Mouse (Mus musculus): ENCODE measurements around the gene Gm21987.
"Not testable (repeated sequence)": the region's sequence is repeated elsewhere in the genome, so short reads cannot be mapped to it uniquely, and the experiment has no call there.

Gene Gm21987

DNA sequence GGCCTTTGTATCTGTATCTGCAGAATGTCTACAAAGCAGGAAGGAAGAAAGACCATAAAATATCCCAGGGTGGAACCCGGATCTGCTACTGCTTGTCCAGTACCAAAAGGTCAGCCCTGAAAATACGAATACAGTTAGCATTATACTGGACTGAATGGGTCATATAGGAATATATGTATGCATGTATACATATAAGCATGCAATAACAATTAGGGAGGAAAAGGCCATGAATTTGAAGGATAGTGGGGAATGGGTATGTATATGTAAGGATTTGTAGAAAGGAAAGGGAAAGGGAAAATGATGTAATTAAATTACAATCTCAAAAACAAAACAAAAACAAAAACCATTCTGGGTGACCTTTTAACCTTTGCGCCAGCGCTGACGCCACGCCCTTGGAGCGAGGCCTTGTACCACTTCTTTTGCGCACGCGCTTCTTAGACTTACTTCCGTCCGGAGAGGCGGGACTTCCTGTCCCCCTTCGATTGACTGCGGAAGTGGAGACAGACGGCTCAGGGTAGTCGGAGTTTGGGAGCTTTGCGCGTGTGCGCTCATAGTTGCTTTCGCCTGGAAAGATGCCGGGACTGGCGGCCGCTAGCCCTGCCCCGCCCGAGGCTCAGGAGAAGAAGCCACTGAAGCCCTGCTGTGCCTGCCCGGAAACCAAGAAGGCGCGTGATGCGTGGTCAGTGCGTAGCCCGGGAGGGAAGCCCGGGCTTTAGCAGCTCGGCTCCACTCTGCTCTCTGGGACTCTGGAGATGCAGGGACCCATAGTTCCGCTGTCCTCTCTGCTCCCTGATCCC lies at the start of gene Gm21987, which contains the start of gene Cox17:
Gene Gm21987, plus strand, starts transcription at position 512 of the 797 bp plus-strand sequence.
Gene Cox17, plus strand, starts transcription at position 463 of the 797 bp plus-strand sequence.
- DNase-seq (ENCODE audit: low spot score in 2 of 2), result peak; percentile 92 to 95

- no peak for DNase-seq (ENCODE audit: low spot score in 2 of 2)
These were observed 48.4 kb upstream of the Gm21987 start for GRCm38 (mm10) chr16:38298410-38298809.

DNA sequence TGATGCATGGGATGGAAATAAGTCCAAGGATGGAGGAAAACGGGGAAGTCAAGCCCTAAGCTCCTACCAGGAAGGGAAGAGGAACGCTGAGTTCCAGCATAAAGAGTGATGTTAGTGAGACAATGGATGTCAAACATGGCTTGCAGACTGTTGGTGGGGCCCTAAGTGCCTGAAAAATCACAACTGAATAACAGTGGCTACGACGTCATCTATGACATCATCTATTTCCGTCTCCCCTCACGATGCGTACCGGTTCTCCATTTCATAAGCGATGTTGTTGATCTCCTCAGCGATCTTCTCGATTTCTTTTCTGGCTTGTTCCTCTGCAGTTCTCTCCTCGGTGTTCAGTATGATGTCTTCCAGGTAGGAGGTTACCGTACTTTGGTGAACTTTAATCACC lies 44.5 kb upstream of the Gm21987 start:
- DNase-seq (ENCODE audit: low spot score in 2 of 2), result no peak

GRCm38 (mm10) chr16:38304460-38305194 lies 42.2 kb upstream of the Gm21987 start:
- no peak for DNase-seq (ENCODE audit: low spot score in 2 of 2)

DNA sequence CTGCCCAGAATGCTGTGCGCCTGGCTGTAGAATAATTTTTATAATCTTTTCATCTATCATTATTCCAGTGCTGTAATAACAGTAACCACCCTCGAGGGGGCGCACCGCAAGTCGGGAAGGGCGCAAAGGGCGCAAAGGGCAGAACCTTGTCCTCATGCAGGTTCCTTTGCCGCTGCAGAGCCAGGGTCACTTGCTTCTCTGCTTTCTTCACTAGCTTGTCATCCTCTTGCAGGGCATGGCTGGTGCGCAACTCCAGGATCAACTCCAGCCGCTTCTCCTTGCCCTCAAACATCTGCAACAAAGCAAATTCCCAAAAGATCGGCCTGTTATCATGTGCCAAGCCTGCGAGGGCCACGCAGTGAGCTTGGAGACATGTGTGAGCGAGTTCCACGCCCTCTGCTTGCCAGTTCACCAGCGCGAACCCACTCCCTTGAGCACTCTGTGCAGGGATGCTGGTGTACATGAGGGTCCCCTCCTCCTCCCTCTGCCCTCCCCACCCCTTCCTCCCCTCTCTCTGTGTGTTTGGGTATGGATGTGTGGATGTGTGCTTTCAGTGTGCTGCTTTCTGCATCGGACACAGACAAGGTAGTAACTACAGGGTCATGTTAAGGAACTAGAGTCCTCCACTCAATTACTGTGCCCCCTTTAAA lies 40.1 kb upstream of the Gm21987 start:
- DNase-seq (ENCODE audit: low spot score in 2 of 2), result no peak

- DNase-seq (ENCODE audit: low spot score in 2 of 2), result no peak
These were observed 39.6 kb upstream of the Gm21987 start for GRCm38 (mm10) chr16:38307221-38307605.

DNA sequence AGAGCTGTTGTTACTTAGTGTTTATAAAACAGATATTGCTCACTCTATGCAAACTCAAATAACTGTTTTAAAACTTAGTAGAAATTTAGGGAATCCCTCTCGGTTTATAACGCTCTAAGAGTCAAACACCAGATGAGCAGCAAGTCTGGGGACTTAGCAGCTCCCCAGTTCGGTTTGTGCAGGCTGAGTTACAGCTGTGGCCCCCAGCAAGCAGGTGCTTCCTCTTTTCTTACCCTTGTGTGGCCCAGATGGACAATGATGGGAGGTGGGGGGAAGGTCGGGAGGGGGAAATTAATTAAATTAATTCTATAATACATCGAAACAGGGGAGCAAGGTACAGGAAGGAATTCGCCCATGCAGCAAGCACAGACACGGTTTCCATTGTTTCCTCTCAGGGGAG lies 39.2 kb upstream of the Gm21987 start:
- no peak for DNase-seq (ENCODE audit: low spot score in 2 of 2)

DNA sequence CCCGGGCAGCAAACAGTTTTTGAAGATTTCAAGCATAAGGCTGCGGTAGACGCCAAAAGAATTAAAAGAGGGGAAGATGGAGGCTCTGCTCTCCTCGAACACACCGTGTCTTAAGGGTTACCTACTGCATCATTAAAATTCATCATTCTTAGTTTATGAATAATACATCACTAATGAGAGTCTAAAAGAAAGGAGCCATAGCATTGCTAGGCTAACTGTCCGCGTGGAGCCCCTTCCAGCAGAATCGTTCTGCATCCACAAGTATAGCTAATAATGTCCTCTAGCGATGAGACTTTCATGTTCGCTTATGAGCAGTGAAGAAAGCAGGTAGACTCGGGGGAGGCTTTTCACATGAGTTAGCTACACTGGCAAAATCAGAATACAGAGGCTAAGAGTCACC lies 38.6 kb upstream of the Gm21987 start:
- DNase-seq (ENCODE audit: low spot score in 2 of 2), result no peak

DNA sequence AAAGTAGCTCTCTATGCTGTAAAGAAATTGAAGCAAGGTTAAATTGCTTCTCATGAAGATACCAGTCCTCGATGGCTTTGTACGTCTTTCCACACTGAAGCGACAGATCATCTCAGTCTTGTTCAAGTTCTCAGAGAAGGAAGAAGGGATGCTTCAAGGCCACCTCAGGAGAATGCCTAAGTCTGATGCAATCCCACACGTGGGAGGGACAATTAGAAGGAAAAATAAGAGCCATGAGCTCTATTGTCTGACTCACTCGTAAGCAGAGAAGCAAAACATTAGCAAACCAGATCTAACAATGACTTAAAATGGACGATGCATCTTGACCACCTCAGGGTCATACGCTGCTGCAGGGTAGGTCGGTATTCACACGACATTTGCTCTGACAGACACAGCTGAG lies 28.3 kb upstream of the Gm21987 start:
- no peak for DNase-seq (ENCODE audit: low spot score in 2 of 2)

DNA sequence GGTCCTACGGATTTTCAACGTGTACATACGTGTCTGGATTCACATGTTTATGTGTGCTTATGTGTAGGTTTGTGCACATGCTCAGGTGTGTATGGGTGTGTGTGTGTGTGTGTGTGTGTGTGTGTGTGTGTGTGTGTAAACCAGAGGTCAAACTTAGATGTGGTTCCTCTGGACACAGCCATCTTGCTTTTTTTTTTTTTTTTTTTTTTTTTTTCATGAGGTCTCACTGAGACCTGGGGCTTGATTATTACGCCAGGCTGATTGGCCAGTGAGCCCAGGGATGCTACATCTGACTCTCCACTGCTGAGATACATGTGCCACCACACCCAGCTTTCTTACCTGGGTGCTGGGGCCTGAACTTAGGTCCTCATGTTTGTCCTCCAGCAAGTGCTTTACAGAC lies 27.8 kb upstream of the Gm21987 start:
- DNase-seq (ENCODE audit: low spot score in 2 of 2), result no peak

GRCm38 (mm10) chr16:38321452-38321935 lies 25.3 kb upstream of the Gm21987 start:
- peak; percentile 22 to 67 for DNase-seq (ENCODE audit: low spot score in 2 of 2)

GRCm38 (mm10) chr16:38324311-38324710 lies 22.5 kb upstream of the Gm21987 start:
- no peak for DNase-seq (ENCODE audit: low spot score in 2 of 2)

DNA sequence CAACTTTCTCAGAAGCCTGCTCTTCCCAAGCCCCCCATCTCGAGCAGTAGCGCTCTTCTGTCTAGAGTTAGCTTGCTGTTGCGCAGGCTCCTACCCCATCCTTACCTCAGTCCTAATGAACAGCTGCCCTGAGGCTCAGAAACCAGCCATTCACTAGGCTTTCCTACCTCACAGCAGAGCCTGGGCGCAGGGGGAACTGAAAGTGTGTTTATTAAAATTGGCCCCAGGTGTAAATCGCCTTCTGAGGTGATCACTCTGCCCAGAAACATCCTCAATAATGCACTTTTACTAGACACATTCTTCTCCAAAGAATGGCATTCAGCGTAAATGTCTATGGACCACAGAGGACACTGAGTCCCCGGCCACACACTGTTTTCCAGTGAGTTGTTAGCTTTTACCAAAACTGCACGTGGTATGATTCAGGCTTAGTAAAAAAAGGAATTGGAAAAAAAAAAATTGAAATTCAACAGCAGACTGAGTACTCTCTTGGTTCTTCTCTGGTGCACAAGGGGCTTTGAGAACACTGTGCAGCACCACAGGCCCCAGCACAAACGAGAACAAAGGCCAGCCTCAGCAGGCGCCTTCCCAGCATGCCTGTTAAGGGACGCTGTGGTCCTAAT lies 20.0 kb upstream of the Gm21987 start:
- no peak for DNase-seq (ENCODE audit: low spot score in 2 of 2)

DNA sequence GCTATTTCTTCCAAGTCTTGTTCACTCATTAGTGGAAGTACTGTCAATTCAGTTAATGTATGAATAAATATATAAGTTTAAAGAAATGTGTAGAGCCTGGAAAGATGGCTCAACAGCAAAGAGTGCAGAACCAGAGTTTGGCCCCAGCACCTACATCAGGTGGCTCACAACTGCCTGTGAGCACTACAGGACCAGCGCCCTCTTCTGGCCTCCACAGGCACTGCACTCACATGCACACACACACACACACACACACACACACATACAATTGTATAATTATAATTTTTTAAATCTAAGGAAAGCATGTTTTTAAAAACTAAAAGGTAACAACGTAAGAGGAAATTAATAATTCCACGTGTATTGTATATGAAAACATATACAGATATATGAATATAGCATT lies 17.5 kb upstream of the Gm21987 start:
- DNase-seq (ENCODE audit: low spot score in 2 of 2), result no peak

GRCm38 (mm10) chr16:38334431-38334830 lies 12.4 kb upstream of the Gm21987 start:
- DNase-seq (ENCODE audit: low spot score in 2 of 2), result no peak

DNA sequence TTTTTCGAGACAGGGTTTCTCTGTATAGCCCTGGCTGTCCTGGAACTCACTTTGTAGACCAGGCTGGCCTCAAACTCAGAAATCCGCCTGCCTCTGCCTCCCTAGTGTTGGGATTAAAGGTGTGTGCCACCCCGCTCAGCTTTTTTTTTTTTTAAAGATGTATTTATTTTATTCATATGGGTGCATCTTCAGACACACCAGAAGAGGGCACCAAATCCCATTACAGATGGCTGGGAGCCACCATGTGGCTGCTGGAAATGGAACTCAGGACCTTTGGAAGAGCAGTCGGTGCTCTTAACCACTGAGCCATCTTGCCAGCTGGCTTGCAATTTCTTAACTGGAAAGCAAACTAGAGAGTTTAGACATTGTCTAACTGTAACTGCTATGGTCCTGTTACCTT lies 8.8 kb upstream of the Gm21987 start:
- DNase-seq (ENCODE audit: low spot score in 2 of 2), result not testable (repeated sequence)

DNA sequence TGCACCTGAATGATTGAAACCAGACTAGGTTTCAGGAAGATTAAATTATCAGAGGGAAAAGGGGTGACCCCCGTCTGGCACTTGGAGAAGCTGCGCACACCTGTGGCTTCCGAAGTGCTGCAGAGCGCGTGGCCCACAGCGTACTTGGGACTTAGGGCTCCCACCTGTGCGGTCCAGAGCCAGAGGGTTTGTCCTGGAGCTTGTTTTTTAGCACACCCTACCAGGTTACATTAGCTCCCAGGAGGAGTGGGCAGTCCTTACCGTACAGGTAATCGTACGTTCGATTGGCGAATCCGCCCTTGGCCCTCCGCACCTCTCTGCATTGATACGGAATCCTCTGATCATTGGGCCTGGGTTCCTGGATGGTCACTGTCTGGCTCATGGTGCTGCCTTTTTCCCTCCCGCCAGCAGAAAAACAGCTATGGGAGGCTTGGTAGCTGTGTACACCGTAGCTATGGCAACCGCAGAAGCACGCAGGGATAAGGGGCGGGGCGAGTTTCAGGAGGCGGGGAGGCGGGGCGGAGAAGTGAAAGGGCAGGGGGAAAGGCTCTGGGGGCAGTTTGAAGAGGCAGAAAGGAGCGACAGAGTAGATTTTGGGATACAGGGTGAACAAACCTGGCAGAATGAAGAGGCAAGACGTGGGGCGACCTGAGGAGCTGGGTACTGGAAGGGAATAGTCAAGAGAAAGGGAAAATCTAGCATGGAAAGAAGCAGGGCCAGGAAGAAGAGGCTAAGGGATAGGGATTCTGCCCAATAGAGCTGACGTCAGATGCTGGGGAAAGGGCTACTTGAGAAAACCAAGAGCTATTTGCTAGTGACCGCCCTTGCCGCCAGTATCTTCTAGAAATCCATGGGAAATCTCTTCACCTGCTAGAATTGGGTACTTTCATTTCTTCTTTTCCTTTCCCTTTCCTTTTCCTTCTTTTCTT lies 5.2 kb upstream of the Gm21987 start, which contains the start of gene Maats1:
Gene Maats1, minus strand, starts transcription at position 748 of the 929 bp plus-strand sequence.
- DNase-seq (ENCODE audit: low spot score in 2 of 2), result peak; percentile 28 to 67

- no peak for DNase-seq (ENCODE audit: low spot score in 2 of 2)
These were observed 1.7 kb upstream of the Gm21987 start for GRCm38 (mm10) chr16:38344941-38345725.

DNA sequence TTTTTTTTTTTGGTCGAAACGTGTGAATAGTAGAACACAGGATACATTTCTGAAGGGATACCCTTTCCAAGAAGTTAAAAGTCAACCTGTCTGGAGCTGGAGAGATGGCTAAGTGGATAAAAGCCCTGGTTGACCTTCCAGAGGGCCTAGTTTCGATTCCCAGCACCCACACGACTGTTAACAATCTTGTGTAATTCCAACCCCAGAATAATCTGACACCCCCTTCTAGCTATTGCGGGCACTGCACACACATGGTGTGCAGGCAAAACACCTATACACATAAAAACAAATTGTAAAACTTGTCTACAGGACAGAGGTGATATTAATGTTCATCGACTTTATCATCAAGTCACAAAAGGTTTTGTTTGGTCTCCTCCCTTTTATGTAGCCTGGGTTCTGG lies 748 bp downstream of the Gm21987 start:
- DNase-seq (ENCODE audit: low spot score in 2 of 2), result no peak

- DNase-seq (ENCODE audit: low spot score in 2 of 2), result no peak
These were observed 1.4 kb downstream of the Gm21987 start for GRCm38 (mm10) chr16:38348217-38348761.

Measured in left cerebral cortex, adult 9 months (tissue).